Mouse (Mus musculus) spleen, postnatal 14 days (tissue): ENCODE measurements around the gene 9430015G10Rik.

Experiments
- DNase-seq, 2 experiments: peaks; one replicate each; pipeline ENCODE4 v3.0.0; 2021 to 2022; ENCODE audit warnings: low spot score in 2 of 2

9430015G10Rik gene

GRCm38 (mm10) chr4:156097770-156098366 is 11.9 kb upstream of the 9430015G10Rik start:
- no peak for DNase-seq

- no peak for DNase-seq
Observed at GRCm38 (mm10) chr4:156099427-156099826, 10.4 kb upstream of the 9430015G10Rik start.

GRCm38 (mm10) chr4:156100501-156100900 is 9.3 kb upstream of the 9430015G10Rik start:
- no peak for DNase-seq

GRCm38 (mm10) chr4:156101481-156101903 is 8.3 kb upstream of the 9430015G10Rik start:
- no peak for DNase-seq

- DNase-seq, result no peak
Observed at GRCm38 (mm10) chr4:156103342-156103741, 6.4 kb upstream of the 9430015G10Rik start.

DNA sequence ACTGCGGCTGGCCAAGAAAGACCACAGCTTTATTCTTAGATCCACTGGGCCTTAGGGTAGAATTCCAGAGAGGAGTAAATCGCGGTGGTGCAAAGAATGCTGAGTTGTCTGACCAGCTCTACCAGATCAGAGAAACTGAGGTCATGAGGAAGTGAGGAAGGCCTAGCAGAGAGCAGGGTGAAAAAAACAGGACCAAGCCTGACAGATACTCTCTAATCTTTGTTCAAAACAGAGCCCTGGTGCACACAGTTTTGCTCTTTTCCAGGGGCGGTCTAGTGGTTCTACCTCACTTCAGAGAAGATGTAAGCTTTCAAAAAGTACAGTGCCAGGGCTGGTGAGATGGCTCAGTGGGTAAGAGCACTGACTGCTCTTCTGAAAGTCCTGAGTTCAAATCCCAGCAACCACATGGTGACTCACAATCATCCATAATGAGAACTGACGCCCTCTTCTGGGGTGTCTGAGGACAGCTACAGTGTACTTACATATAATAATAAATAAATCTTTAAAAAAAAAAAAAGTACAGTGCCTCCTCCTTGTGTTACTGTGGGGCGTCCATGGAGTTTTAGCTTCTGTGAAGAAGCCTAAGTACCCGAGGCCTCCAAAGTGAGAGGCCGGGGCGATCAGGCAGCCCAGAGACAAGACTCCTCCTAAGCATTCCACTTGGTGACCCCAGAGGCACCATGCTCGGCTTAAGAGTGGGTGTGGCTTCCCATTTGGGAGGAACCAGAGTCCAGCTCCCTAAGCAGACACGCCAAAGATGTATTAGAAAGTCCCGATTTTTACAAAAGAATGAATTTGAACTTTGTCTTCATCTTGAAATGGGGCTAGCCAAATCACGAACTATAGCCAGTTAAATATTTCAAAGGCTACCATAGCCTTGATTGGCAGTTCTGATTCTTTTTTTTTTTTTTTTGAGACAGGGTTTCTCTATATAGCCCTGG is 906 bp upstream of the 9430015G10Rik start:
- DNase-seq, result peak in 1 of 2 experiments; percentile 35

DNA sequence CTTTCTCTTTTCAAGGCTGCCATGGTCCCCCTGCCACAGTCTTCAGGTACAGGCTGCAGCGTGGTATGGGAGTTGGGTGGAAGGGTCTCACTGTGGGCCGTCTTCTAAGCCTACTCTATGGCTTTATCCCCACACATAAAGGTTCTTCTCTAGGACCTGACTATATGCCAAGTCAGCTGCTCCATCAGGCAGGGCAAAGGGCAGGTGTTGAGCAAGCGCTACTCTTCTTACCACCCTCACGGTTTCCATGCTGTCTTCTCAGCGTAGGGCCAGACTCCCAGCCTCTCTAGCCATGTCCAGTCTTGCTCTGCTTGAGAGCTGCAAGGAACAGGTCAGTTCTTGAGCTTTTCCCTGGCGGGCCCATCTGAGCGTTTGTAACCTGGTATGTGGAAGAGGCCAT is 14.3 kb downstream of the 9430015G10Rik start:
- no peak for DNase-seq

GRCm38 (mm10) chr4:156125393-156125792 is 15.6 kb downstream of the 9430015G10Rik start:
- no peak for DNase-seq

DNA sequence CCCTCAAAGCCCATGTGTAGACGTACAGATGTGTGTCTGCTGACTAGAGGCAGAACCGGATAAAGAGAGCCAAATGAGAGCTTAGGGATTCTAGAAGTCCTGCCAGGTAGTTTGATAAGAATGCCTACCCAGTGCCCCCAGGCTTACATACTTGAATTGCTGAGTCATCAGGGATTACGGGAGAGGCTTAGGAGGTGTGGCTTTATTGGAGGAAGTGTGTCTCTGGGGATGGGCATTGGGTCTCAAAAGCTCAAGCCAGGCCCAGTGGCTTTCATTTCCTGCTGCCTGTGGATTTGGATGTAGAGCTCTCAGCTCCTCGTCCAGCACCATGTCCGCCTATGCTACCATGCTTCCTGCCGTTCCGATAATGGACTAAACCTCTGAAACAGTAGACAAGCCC is 17.1 kb downstream of the 9430015G10Rik start:
- no peak for DNase-seq

DNA sequence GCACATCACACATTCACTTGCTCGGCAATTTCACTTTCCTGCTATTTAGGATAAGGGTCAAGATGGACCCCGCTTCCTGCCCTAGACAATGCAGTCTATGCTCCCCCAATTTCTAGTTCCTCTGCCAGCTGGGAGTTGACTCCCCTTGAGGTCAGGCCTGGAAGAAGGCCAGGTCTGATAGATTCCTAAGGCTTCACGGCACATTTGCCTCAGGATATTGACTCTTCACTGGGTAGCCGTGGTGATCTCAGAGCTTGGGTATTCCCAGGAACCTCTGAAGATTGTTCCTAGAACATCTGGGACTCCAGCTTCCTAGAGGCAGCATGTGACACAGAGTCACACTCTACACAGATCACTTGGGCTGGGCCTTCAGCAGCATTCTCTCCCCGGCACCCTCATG is 19.0 kb downstream of the 9430015G10Rik start:
- no peak for DNase-seq

- no peak for DNase-seq
Observed at GRCm38 (mm10) chr4:156130436-156130835, 20.7 kb downstream of the 9430015G10Rik start, which contains the start of gene Rnf223. Rnf223 (plus strand) TSS chr4:156130513.

DNA sequence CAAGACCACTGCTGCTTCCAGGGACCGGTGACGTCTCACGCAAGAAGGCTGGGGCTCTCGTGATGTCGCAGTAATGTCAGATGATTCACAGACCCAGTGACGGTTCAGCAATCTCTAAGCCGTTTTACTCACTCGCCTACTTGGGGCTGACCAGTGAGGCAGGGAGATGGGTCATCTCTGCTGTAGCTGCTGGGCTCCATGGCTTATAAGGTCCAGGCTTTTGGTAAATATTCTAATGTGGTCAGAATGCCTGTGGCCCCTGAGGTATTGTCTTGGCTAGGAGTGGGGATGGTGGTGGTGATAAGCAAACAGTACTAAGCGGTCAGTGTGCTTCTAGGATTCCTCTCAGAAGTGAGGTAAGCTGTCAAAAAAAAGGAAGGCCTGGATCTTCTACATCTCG is 21.2 kb downstream of the 9430015G10Rik start:
- DNase-seq, result no peak

DNA sequence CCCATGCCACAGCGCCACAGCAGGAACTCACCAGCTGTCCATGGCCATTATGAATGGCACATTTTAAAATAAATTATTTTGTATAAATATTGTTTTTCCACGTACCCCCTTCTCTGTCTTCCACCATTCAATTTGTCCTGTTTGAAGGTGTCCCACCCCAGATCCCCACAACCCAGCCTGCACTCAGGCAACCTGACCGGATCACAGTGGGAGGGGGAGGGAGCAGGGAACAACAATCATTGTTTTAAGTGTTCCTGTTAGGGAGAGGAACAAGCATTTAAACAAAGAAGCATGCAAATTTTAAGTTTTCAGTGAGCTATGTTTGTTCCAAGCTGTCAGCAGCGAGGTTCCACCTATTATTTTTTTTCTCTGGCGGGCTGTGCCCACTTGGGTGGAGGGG is 23.6 kb downstream of the 9430015G10Rik start:
- no peak for DNase-seq

- no peak for DNase-seq
Observed at GRCm38 (mm10) chr4:156133943-156134605, 24.3 kb downstream of the 9430015G10Rik start.

- no peak for DNase-seq
Observed at GRCm38 (mm10) chr4:156135112-156135511, 25.3 kb downstream of the 9430015G10Rik start.

DNA sequence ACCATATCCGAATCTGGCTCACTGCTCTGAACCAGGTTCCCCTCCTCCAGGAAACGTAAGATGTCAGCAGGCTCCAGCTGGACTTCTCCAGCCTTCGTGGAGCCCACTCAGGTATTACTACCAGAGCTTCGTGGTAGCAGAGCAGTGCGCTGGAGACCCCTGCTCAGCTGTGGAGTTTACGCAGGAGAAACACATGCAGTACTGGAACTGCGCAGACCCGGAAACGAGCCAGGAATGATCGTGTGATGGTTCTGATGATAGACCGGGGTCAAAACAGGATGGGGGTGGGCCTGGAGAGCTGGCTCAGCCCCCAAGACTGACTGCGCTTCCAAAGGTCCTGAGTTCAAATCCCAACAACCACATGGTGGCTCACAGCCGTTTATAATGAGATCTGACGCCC is 26.0 kb downstream of the 9430015G10Rik start:
- DNase-seq, result no peak

DNA sequence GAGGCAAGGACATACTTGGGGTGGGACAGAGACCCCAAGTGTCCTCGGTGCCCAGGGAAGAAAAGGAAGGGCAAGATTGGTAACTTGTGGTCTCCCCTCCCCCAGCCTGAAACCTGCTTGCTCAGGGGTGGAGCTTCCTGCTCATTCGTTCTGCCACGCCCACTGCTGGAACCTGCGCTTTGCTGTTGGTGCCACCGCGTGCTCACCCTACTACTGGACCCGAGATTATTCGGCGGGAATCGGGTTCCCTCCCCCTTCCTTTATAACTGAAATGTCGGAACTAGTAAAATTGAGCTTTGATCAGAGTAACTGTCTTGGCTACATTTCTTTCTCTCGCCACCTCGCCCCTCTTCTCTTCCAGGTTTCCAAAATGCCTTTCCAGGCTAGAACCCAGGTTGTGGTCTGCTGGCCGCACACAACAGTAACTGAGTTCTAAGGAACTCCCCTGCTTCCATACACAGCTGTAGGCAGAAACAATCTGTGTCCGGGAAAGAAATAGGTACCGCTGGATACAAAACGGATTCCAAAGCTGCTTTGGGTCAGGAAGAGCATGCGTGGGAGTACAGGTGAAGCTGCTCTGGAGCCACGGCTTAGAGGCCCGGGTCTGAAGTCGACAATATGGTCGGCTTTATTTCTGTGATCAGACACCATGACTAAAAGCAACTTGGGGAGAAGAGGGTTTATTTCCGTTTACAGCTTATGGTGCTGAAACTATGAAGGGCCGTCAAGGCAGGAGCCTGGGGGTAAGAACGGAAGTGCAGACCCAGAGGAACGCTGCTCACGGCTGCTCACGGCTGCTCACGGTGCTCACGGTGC is 26.7 kb downstream of the 9430015G10Rik start:
- no peak for DNase-seq

- peak in 1 of 2 experiments; percentile 2 for DNase-seq
Observed at GRCm38 (mm10) chr4:156150887-156151286, 41.1 kb downstream of the 9430015G10Rik start.

- peak in 1 of 2 experiments; percentile 1 for DNase-seq
Observed at GRCm38 (mm10) chr4:156154771-156155170, 45.0 kb downstream of the 9430015G10Rik start.

- DNase-seq, result peak in 1 of 2 experiments; percentile 7
Observed at GRCm38 (mm10) chr4:156166477-156166876, 56.7 kb downstream of the 9430015G10Rik start.

DNA sequence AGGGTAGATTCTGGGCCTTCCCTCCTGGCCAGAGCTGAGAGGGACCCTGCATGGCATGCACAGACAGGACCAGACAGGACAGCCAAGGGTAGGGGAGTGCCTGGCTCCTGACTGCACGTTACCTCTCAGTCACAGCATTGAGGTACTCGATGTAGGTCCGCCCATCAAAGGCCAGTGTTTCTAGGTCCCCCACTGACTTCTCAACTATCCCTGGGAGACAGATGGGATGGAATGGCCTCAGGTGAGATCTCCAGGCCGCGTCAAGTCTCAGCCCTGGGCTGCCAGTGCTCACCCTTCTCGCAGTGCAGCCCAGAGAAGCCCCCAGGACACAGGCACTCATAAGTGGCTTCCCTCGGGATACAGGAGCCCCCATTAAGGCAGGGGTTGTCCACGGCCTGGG is 58.8 kb downstream of the 9430015G10Rik start:
- DNase-seq, result peak in 1 of 2 experiments; percentile 4
